Mouse (Mus musculus): ENCODE results near the gene Ankrd63.

DNA sequence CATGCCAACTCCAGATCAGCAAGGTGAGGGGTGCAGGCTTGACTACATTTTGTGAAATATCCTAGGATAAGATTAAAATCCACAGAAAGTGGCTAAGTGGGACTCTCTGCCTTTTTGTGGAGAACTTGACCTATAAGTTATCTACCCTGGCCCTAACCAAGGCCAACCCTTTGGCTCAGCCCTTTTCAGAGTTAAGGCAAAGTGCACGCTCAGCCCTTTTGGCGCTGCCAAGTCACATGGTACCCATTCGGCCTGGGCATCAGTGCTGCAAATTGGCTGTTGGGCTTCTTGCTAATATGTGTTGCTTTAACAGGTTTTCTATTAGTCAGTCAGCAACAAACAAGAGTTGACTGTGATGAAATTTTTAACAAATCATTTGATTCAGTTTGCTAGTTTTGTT, 16.0 kb downstream of the Ankrd63 start:
- TF ChIP-seq EP300 (optimal IDR thresholded peaks at IDR 0.05) (no peak), CTCF (IDR thresholded peaks at IDR 0.05; ENCODE audit: low read depth) (no peak)

Measured in stomach, postnatal 0 days (tissue).